Mouse (Mus musculus) heart, embryonic 16.5 days (tissue): Measurements from ENCODE around the gene Mxra7. TPM values are rescaled to one million over a fixed set of nuclear protein-coding genes. Genes with fewer than 3 reads are reported as not detected.

ENCODE experiments used
- ATAC-seq: fragments of 200-750 bp; cut with Nextera tagmentation; replicated peaks from 2 replicates; pipeline ENCODE4 v1.8.0; 2017; ENCODE audit warnings: moderate number of reproducible peaks; ENCODE audit not compliant: insufficient read depth, low FRiP score; ENCODE audit errors: extremely low read depth
- H3K27ac ChIP-seq: fragments of 300-500 bp; sonication (generic); 2 replicates; pipeline ENCODE4 v1.5.1; 2014; ENCODE audit warnings: mild to moderate bottlenecking, low read length, control low read depth, moderate library complexity
- H3K27me3 ChIP-seq: fragments of 300-500 bp; sonication (generic); 2 replicates; pipeline ENCODE4 v1.6.1; 2014; ENCODE audit warnings: low read length, mixed read lengths; ENCODE audit not compliant: control insufficient read depth, insufficient read depth
- H3K36me3 ChIP-seq: fragments of 300-500 bp; sonication (generic); 2 replicates; pipeline ENCODE4 v1.6.1; 2014; ENCODE audit not compliant: control insufficient read depth, insufficient read depth
- H3K4me1 ChIP-seq: fragments of 300-500 bp; sonication (generic); 2 replicates; pipeline ENCODE4 v1.6.1; 2014; ENCODE audit warnings: low read length, mixed read lengths; ENCODE audit not compliant: control insufficient read depth, insufficient read depth
- H3K4me2 ChIP-seq: fragments of 300-500 bp; sonication (generic); 2 replicates; pipeline ENCODE4 v1.6.1; 2014; ENCODE audit warnings: low read depth, mild to moderate bottlenecking, control low read depth, low read length
- H3K4me3 ChIP-seq: fragments of 300-500 bp; sonication (generic); 2 replicates; pipeline ENCODE4 v1.5.1; 2014; ENCODE audit warnings: mild to moderate bottlenecking, control low read depth, low read length
- H3K9ac ChIP-seq: fragments of 300-500 bp; sonication (generic); 2 replicates; pipeline ENCODE4 v1.6.1; 2014; ENCODE audit warnings: low read length, control low read depth
- H3K9me3 ChIP-seq: fragments of 300-500 bp; sonication (generic); replicated peaks from 2 replicates; pipeline ENCODE4 v1.6.1; 2016; ENCODE audit warnings: low read length; ENCODE audit not compliant: control insufficient read depth
- WGBS: fragments of 180-500 bp; shearing (Covaris S2); extraction: QIAGEN DNeasy Blood & Tissue Kit; methylation state at CpG from one replicate; pipeline ENCODE4 v1.1.7; 2014; 5-methylcytosine and 5-hydroxymethylcytosine counted together
- polyA plus RNA-seq: library from polyadenylated mRNA; unstranded; fragments of >200 nt; fragmentation: Nextera tagmentation; extraction: Ambion mirVana; gene quantifications from 2 replicates; pipeline ENCODE4 v1.2.1, GENCODE M21; 2015

Gene Mxra7
- polyA plus RNA-seq, 1 experiment from 2014 or later = 14.9 TPM

DNA sequence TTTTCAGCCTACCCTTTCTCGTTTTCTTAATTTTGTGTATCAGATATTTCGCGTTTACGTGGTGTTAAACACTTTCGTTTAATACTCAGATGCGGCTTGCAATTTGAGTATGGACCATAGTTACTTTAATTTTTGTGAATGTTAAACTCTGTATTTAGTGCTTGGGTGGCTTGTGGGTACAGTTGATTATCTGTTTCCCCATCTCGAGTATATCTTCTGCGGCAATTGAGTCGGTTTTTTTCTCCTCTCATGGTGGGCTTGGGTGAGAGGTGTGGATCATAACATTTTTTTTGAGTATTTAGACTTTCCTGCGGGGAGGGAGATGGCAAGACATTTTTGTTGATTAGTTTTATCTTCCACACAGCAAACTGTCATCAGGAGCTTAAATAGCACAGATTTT, 26.4 kb upstream of the Mxra7 start:
- peaks cover 21% of the 10 kb centered on the region for H3K4me1 ChIP-seq
- WGBS = 21% methylated on average over 10 of the region's 10 CpGs
- peak overlapping the region; percentile 97 for H3K27ac ChIP-seq
- no peaks in the 10 kb centered on the region for H3K27me3 ChIP-seq
- peak overlapping the region; percentile 97 for H3K4me3 ChIP-seq
- no peaks in the 10 kb centered on the region for H3K9me3 ChIP-seq
- H3K36me3 ChIP-seq = peaks cover 18% of the 10 kb centered on the region
- peak overlapping the region; percentile 74 for H3K4me2 ChIP-seq
- no peak for ATAC-seq
- peak overlapping the region; percentile 92 for H3K9ac ChIP-seq

DNA sequence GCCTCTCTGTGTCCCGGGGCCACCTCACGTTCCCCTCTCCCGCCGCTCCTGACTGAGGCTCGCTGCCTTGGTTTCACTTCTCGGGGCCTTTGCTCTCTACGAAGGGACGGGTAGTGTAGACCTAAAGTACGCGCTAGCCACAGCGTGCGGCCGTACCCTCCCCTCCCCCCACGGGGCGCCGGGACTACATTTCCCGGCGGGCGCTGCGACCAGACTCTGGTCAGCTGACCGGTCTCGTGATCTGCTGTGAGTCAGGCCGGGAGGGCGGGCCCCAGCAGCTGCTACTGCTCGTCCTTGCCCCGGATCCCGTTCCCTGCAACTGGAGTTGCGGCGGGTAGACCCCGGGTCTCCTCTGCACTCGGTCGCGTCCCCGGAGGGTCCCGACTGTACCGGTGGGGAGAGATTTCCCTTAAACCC, 25.7 kb upstream of the Mxra7 start:
- H3K36me3 ChIP-seq = peaks cover 19% of the 10 kb centered on the region
- H3K9ac ChIP-seq = peak overlapping the region; percentile 92
- WGBS = under 1% methylated on average over 36 of the region's 36 CpGs
- ATAC-seq = peak; percentile 88
- H3K27me3 ChIP-seq = no peaks in the 10 kb centered on the region
- no peaks in the 10 kb centered on the region for H3K9me3 ChIP-seq
- peak overlapping the region; percentile 97 for H3K4me3 ChIP-seq
- peak overlapping the region; percentile 97 for H3K27ac ChIP-seq
- H3K4me1 ChIP-seq = peaks cover 21% of the 10 kb centered on the region
- peak overlapping the region; percentile 74 for H3K4me2 ChIP-seq

- Histone ChIP-seq H3K4me3 (peak within 1 kb of the TSS; percentile 97), H3K9me3 (no peaks in the 10 kb centered on the region), H3K27ac (peak within 1 kb of the TSS; percentile 97), H3K4me2 (peak within 1 kb of the TSS; percentile 74), H3K27me3 (no peaks in the 10 kb centered on the region), H3K9ac (peak within 1 kb of the TSS; percentile 99), H3K4me1 (peaks cover 21% of the 10 kb centered on the region), H3K36me3 (peaks cover 24% of the 10 kb centered on the region)
- ATAC-seq = peak; percentile 84
- under 1% methylated on average over 74 of the region's 74 CpGs for WGBS
Observed at GRCm38 (mm10) chr11:116852891-116853511, 25.2 kb upstream of the Mxra7 start, which contains the start of gene Srsf2. Srsf2 (minus strand) TSS chr11:116853094.

DNA sequence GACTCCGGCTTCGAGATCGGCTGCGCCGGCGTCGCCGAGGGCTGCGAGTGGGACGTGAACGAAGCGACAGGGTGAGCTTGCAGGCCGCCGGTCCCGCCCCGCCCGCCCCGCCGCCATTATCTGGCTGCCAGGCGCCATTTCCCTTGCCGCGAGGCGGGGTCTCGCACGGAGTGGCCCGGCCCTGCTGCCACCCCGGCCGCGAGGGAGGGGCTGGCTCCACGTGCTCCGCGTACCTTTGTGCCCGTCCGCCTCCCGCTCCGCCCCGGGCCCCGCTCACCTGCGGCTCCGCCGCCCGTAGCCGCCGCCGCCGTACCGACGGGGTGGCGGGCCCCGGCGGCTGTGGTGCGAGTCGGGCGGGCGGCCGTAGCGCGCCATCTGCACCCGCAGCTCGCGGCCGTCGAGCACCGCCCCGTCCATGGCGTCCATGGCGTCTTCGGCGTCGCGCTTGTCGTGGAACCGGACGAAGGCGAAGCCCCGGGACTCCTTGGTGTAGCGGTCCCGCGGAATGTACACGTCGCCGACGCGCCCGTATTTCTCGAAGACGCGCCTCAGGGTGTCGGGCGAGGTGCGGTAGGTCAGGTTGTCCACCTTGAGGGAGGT, 24.5 kb upstream of the Mxra7 start, which contains the start of gene Mfsd11:
TSS of gene Mfsd11 (plus strand) at position 150 of the 600 bp plus-strand sequence.
- Histone ChIP-seq H3K4me2 (peak within 1 kb of the TSS; percentile 74), H3K9ac (peak within 1 kb of the TSS; percentile 99), H3K36me3 (peaks cover 24% of the 10 kb centered on the region), H3K4me1 (peaks cover 18% of the 10 kb centered on the region), H3K9me3 (no peaks in the 10 kb centered on the region), H3K27ac (peak within 1 kb of the TSS; percentile 97), H3K4me3 (peak within 1 kb of the TSS; percentile 97), H3K27me3 (no peaks in the 10 kb centered on the region)
- under 1% methylated on average over 74 of the region's 91 CpGs for WGBS
- peak; percentile 61 for ATAC-seq

- ATAC-seq = no peak
- Histone ChIP-seq H3K9me3 (no peaks in the 10 kb centered on the region), H3K36me3 (peaks cover 24% of the 10 kb centered on the region), H3K4me3 (peak overlapping the region; percentile 97), H3K9ac (peak overlapping the region; percentile 99), H3K27me3 (no peaks in the 10 kb centered on the region), H3K27ac (peak overlapping the region; percentile 97), H3K4me2 (peak overlapping the region; percentile 69), H3K4me1 (peaks cover 16% of the 10 kb centered on the region)
- under 1% methylated on average over 29 of the region's 29 CpGs for WGBS
Observed at GRCm38 (mm10) chr11:116851576-116852290, 23.9 kb upstream of the Mxra7 start.

DNA sequence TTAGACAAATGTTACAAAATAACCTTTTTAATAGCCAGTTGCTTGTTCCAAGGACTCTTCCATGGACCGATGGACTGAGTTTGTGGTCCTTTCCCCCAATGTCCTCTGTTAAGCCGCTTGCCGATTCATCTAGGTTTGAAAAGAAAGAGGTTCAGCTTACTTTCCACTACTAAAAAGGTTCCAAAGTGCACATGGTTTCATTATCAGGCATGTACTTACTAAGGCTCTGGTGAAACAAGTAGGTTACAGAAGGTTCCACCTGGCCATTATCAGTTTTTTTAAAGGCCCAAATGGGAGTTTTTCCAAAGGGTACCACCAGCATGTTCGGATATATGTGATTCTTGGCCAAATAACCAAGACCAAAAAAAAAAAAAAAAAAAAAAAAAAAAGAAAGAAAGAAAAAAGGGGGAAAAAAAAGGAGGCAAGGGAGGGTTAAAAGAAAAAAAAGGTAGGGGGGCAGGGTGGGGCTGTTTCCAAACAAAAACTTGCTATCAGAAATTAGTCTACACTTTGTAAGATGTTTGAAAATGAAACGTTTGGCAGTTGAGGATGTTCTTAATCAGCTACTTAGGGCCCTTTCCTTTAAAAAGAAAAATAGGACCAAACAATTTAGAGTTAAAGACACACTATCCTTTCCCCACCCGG, 23.1 kb upstream of the Mxra7 start:
- Histone ChIP-seq H3K4me2 (peak overlapping the region; percentile 69), H3K4me1 (peaks cover 16% of the 10 kb centered on the region), H3K27ac (peak overlapping the region; percentile 97), H3K9me3 (no peaks in the 10 kb centered on the region), H3K36me3 (peaks cover 24% of the 10 kb centered on the region), H3K9ac (peak overlapping the region; percentile 99), H3K4me3 (peak overlapping the region; percentile 97), H3K27me3 (no peaks in the 10 kb centered on the region)
- 22% methylated on average over 6 of the region's 6 CpGs for WGBS
- no peak for ATAC-seq

DNA sequence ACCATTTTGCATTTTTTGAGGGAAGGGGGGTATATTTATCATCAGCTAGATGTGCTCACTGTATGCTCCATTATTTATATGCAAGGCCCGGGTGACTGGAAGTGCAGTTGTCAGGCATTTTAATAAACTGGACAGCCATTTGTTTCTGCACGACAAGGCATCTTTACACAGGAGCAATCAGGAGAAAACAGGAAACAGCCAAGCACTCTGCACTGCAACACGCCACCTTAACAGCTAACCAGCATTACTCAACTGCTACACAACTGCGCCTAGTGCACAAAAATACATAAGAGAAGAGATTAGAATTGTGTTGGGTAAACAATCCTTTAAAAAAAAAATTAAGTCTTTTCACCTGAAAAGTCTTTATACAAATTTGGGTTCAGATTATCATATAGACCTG, 22.2 kb upstream of the Mxra7 start:
- Histone ChIP-seq H3K4me1 (peaks cover 16% of the 10 kb centered on the region), H3K36me3 (peaks cover 24% of the 10 kb centered on the region), H3K4me2 (peak overlapping the region; percentile 69), H3K9me3 (no peaks in the 10 kb centered on the region), H3K4me3 (peak overlapping the region; percentile 30), H3K27me3 (no peaks in the 10 kb centered on the region), H3K27ac (no peak overlapping the region), H3K9ac (peak overlapping the region; percentile 99)
- WGBS = 36% methylated on average over 4 of the region's 4 CpGs
- no peak for ATAC-seq

DNA sequence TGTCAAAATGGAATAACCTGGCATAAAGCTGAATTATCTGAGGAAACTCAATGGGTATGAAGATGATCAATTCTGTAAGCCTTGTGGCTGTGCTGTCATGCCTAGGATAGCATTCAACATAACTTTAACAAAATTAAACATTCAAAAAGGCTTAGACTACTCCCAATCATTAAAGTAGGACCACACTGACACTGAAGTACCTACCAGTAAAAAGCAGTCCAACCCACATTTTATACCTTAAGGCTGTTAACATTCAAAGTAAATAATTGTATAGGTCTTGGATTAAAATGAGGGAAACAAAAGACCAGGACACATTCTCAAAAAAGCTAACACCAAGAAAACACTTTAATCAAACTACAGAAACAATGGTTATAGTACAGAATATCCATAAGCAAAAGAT, 21.7 kb upstream of the Mxra7 start:
- Histone ChIP-seq H3K4me1 (peaks cover 11% of the 10 kb centered on the region), H3K4me3 (no peak overlapping the region), H3K4me2 (no peak overlapping the region), H3K27ac (no peak overlapping the region), H3K9me3 (no peaks in the 10 kb centered on the region), H3K9ac (no peak overlapping the region), H3K36me3 (peaks cover 24% of the 10 kb centered on the region), H3K27me3 (no peaks in the 10 kb centered on the region)
- ATAC-seq = no peak
